Mouse (Mus musculus) stomach, postnatal 0 days (tissue): ENCODE measurements at regions not wholly inside any gene's neighbourhood (a gene's known extent, or its start where the extent isn't known, plus 50 kb on each side); places are given as distances from the start of the nearest gene placed in this dataset.

Experiments
- CTCF ChIP-seq: IDR thresholded peaks from 2 replicates; pipeline ENCODE4 v1.5.1; 2016; ENCODE audit warnings: antibody characterized with exemption, low read depth, mild to moderate bottlenecking, moderate library complexity
- EP300 ChIP-seq: optimal IDR thresholded peaks from 2 replicates; pipeline ENCODE3; 2016; ENCODE audit warnings: antibody characterized with exemption

GRCm38 (mm10) chr3:148316198-148316597, 674.2 kb downstream of the Adgrl2 start:
- no peak for TF ChIP-seq CTCF
- no peak for TF ChIP-seq EP300
